Mouse (Mus musculus) gastrocnemius, adult 2 months (tissue): ENCODE results near the gene Rccd1. TPM values are rescaled to one million over a fixed set of nuclear protein-coding genes. Genes with fewer than 3 reads are reported as not detected.
"Not testable (repeated sequence)": the region's sequence is repeated elsewhere in the genome, so short reads cannot be mapped to it uniquely, and the experiment has no call there.

Source experiments
- DNase-seq: peaks from one replicate; pipeline ENCODE4 v3.0.0; 2022
- H3K27ac ChIP-seq: fragments of 200-600 bp; 2 replicates; pipeline ENCODE4 v1.8.1; 2022; ENCODE audit warnings: mild to moderate bottlenecking
- H3K4me3 ChIP-seq: fragments of 200-600 bp; 2 replicates; pipeline ENCODE4 v1.8.1; 2022; ENCODE audit warnings: mild to moderate bottlenecking, moderate library complexity
- CTCF ChIP-seq: fragments of 200-600 bp; IDR thresholded peaks from 2 replicates; pipeline ENCODE4 v1.8.1; 2022; ENCODE audit warnings: antibody characterized with exemption, mild to moderate bottlenecking, moderate library complexity
- intact Hi-C: fragments of 180-260 bp; cut with DNase I; formaldehyde crosslinking; loops from one replicate; pipeline ENCODE4 v1.15.1; 2025
- total RNA-seq, 2 experiments: library from RNA; stranded (reverse); gene quantifications; 2 replicates each; pipeline ENCODE4 v1.2.3; 2021

Gene Rccd1
- total RNA-seq, 2 experiments from 2014 or later, result 7.3 to 8.4 TPM

DNA sequence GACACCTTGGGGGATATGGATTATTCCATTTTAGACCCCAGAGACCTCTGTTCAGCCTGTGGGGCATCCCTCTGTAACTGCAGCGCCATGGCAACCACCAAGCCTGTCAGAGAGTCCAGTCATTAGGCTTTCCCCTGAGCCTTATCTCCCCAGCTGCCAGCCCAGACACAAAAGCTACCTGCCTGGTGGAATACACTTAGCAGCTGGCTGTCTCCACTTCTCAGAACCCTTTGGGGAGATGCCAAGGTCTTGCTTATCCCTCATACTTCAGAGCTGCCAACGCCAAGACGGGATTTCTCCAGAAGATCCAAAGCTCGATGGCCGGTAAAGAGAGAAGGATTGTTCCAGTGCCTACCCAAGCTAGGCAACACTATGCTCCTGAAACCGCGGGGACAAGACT, 17.5 kb upstream of the Rccd1 start:
- Histone ChIP-seq H3K4me3 (no peak overlapping the region), H3K27ac (no peak overlapping the region)
- no peak for TF ChIP-seq CTCF
- DNase-seq, result no peak
- intact Hi-C loops, result no loop called here

DNA sequence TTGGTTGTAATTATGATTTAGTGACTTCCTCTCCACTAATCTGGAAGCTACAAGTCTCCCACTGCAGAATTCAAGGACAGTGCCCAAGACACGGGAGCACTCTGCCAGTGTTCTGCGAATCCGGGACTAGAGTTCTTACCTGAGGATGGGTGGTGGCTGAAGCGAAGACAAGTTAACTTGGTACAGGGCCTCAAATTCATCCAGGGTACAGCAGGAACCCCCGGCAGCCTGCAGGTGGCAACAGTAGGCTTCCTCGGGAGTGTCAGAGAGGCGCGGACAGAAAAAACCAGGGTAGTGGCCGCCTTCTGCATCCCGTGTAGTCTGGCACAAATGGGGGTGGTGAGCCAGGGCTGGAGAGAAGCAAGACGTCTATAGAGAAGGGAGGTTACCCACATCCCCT, 16.5 kb upstream of the Rccd1 start, which contains the start of gene Unc45a:
Gene Unc45a (minus strand): TSS at position 213 of the 400 bp plus-strand sequence.
- peak within 1 kb of the TSS; percentile 95 for H3K27ac ChIP-seq
- intact Hi-C loops, result no loop called here
- peak within 1 kb of the TSS; percentile 86 for H3K4me3 ChIP-seq
- DNase-seq, result peak; percentile 80
- TF ChIP-seq CTCF, result peak; percentile 74

GRCm38 (mm10) chr7:80339793-80340628, 15.8 kb upstream of the Rccd1 start:
- intact Hi-C loops, result no loop called here
- DNase-seq, result peak; percentile 98
- H3K27ac ChIP-seq, result peak overlapping the region; percentile 95
- peak overlapping the region; percentile 86 for H3K4me3 ChIP-seq
- TF ChIP-seq CTCF, result peak; percentile 93

- Histone ChIP-seq H3K4me3 (peak overlapping the region; percentile 86), H3K27ac (peak overlapping the region; percentile 95)
- intact Hi-C loops, result no loop called here
- DNase-seq, result peak; percentile 68
- TF ChIP-seq CTCF, result no peak
These were observed 15.1 kb upstream of the Rccd1 start for GRCm38 (mm10) chr7:80339371-80339770.

DNA sequence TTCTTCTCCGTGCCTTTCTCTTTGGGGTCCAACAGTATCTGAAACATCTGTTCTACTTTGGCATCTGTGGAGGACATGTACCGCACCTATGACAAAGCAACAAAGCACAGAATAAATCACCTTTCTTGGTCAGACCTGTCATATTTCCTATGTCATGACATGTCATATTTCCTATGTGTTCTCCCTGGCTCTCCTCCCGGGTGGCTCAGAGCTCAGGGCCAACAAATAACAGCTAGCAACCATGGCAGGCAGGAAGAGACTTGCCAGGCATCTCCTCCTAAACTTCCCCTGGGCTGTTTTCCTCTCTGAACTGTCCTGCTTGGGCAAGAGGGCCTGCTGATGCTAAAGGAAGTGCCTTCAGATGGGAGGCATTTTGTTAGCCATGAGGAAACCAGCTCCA, 12.7 kb upstream of the Rccd1 start:
- intact Hi-C loops, result no loop called here
- no peak overlapping the region for H3K27ac ChIP-seq
- H3K4me3 ChIP-seq, result no peak overlapping the region
- TF ChIP-seq CTCF, result no peak
- DNase-seq, result no peak

DNA sequence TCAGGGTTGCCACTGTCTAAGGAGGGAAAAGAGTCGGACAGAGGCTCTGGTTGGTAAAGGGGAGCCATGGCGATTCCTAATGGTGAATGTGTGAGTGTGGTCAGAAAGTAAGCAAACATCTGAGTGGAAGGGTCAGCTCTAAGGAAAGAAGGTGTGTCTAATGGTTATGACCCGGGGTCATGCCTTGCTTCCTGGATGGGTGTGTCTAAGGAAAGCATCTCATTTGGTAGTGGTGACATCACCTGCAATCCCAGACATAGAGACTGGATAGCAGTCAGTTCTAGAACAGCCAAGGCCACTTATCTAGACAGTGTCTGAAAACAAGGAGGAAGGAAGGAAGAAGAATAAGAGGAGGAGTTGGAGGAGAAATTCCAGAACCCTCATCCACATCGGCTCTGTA, 10.6 kb upstream of the Rccd1 start:
- no peak for DNase-seq
- Histone ChIP-seq H3K27ac (no peak overlapping the region), H3K4me3 (no peak overlapping the region)
- intact Hi-C loops, result no loop called here
- no peak for TF ChIP-seq CTCF

DNA sequence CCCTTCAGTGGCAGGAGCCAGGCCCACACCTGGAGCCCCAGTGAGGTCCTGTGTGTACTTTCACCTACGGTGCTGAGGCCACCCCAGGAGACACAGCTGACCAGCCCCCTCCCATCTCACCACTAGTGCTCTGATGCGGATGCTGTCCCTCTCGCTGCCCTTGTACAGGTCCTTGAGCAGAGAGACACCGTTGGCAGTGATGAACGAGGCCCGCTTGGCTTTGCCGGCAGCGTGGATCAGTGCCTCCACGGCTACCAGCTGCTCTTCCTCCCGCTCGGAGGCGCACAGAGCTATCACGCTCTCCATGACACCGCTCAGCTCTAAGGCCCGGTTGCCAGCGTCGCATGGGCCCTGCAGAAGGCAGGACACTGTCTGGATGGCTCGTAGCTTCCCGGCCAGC, 7.2 kb upstream of the Rccd1 start:
- DNase-seq, result no peak
- no peak for TF ChIP-seq CTCF
- intact Hi-C loops, result no loop called here
- H3K4me3 ChIP-seq, result no peak overlapping the region
- H3K27ac ChIP-seq, result no peak overlapping the region

GRCm38 (mm10) chr7:80330278-80330677, 6.0 kb upstream of the Rccd1 start:
- TF ChIP-seq CTCF, result no peak
- no peak overlapping the region for H3K27ac ChIP-seq
- DNase-seq, result no peak
- H3K4me3 ChIP-seq, result no peak overlapping the region
- intact Hi-C loops, result no loop called here

DNA sequence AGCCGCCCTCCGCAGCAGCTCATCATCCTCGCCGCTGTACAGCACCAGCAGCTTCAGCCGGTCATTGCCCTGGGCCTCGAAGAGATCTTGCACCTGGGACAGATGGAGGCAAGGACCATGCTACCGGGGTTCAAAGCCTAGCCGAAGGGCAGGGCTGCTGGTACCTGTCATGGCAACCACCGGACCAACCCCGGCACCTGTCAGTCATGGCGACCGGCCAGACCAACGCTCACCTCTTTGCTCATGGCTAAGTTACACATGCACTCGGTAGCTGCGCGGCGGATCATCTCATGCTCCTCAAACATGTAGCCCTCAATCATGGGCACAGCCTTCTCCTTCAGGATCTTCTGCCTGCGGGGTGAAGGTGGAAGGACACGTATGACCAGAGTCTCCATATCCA, 1.8 kb upstream of the Rccd1 start:
- intact Hi-C loops, result no loop called here
- TF ChIP-seq CTCF, result no peak

GRCm38 (mm10) chr7:80325292-80325868, 1.1 kb upstream of the Rccd1 start:
- intact Hi-C loops, result no loop called here
- no peak for TF ChIP-seq CTCF
- H3K27ac ChIP-seq, result peak overlapping the region; percentile 95
- DNase-seq, result no peak
- H3K4me3 ChIP-seq, result no peak overlapping the region

More for the DNA sequence above, 1.8 kb upstream of the Rccd1 start:
- no peak for DNase-seq
- Histone ChIP-seq H3K4me3 (no peak overlapping the region), H3K27ac (no peak overlapping the region)

DNA sequence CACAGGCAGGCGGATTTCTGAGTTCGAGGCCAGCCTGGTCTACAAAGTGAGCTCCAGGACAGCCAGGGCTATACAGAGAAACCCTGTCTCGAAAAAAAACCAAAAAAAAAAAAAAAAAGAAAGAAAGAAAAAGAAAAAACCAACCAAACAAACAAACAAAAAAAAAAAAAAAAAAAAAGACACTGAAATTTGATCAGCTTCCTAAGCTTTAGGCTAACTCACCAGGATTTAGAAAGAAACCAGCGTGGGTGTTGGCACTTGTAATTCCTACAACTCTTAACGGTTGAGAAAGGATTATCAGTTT, 514 bp upstream of the Rccd1 start:
- intact Hi-C loops, result loop anchor here (5.0 kb wide), 1 partner anchor 77 kb away; the partner anchor contains the start of gene Ttll13
- Histone ChIP-seq H3K4me3 (peak overlapping the region; percentile 79), H3K27ac (peak overlapping the region; percentile 95)
- DNase-seq, result not testable (repeated sequence)

DNA sequence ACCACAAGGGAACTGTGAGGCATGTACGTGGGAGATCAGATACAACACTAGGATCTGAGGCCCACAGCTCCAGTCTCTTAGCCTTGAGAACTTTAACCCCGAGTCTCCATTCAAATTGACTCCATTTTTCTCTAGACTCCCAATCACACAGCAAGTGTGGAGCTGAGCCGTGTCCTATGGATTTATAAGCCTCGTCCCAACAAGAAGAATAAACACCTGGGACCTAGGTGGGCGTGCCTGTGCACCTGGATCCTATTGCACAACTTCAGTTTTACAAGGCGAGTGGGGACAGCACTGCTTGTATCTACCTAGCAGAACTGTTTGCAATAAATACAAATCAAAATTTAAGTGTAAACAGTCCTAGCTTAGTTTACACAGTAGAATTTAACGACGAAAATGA, 918 bp downstream of the Rccd1 start:
- H3K27ac ChIP-seq, result peak overlapping the region; percentile 95
- no peak for DNase-seq
- peak overlapping the region; percentile 79 for H3K4me3 ChIP-seq
- intact Hi-C loops, result loop anchor here (5.0 kb wide), 1 partner anchor 76 kb away; the partner anchor contains the start of gene Ttll13
- no peak for TF ChIP-seq CTCF

- intact Hi-C loops, result loop anchor here (5.0 kb wide), 1 partner anchor 73 kb away; the partner anchor contains the start of gene Ttll13
- no peak for TF ChIP-seq CTCF
- DNase-seq, result no peak
- no peak overlapping the region for H3K27ac ChIP-seq
- H3K4me3 ChIP-seq, result no peak overlapping the region
These were observed 4.3 kb downstream of the Rccd1 start for GRCm38 (mm10) chr7:80319846-80320496.
